Mouse (Mus musculus): ENCODE data around the gene Det1.

The Det1 gene

DNA sequence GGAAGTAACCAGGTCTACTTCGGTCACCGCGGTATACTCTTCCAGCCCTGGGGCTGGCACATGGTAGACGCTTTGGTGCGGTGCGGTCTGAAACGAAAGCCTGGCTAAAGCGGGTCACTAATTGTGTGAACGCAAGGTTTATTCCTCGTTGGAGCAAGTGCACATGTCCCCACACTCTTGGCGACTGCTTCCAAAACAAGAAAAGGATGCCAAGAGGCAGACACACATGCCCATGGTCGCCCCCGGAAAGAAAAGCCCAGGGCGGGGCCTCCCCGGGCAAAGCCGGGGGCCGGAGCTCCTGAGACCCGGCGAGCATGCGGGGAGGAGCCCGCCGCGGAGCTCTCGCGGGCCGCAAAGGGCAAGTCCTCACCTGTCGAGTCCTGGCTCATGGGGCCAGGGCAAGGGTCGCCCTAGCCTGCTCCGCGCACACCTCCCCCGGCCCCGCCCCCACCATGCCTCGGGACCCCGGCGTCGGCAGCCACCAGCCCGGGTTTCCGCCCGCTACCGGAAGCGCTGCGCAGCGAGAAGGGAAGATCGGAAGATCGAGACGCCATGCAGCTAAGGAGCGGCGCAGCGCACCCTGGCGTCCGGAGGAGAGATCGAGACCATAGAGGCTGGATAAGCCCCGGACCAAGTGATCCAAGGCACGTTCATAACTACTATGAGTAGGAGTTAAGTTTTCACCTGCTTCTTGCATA, at the start of gene Det1:
Gene Det1, minus strand, starts transcription at position 527 of the 698 bp plus-strand sequence.
- DNase-seq (ENCODE audit: low spot score in 2 of 2): peak; percentile 91 to 92

DNA sequence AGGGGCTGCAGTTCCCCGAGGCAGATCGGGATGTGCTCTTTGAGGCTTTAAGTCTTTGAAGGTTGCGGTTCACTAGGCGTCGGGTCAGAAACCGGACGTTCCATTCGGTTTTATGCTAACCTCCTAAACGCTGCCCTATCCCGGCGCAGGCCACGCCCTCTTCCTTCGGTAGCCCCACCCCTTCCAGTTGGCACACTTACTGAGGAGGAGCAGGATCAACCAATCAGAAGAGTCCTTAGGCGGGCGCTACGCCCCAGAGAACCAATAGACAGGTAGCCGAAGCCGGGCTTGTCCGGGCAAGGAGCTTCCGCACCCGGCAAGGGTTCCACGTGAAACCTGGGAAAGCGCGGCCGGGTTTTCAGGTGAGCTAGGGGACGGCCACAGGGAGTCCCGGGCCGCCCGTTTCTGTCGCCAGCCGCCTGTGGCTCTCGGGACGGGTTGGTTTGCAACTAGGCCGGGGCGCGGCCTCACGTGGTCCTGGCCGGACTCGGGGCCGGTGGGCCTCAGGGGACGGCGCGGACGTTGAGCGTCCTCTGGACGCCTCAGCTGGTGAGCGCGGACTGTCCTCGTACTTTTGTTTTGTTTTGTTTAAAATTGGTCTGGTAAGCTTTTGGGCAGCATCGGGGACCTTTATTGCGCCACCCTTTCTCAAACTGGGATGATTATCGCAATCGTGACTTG, 48.7 kb upstream of the Det1 start, which contains the start of gene Aen:
Gene Aen, plus strand, starts transcription at position 202 of the 681 bp plus-strand sequence.
- peak; percentile 93 to 96 for DNase-seq (ENCODE audit: low spot score in 2 of 2)

DNA sequence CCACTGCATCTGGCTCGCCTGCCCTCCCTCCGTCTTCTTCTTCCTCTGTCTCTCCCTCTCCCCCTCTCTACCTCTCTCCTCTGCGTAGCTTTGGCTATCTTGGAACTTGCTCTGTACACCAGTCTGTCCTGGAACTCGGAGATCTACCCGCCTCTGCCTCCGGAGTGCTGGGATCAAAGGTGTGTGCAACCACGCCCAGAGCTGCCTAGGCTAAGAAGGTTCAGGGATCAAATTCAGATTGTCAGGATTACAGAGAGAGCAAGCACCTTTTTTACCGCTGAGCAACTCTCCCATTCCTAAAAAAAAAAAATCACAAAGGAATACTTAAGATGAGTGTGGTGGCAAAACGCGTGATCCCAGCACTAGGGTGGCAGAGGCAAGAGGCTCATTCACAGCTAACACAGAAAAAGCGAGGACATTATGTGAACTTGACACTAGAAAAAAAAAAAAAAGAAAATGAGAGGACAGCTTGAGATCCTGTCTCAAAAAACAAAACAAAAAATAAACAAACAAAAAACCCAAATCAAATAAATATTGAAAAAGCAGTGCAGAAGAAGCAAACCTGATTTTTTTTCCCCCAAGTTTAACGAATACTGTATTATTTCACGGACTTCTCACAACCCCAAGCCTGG, 48.1 kb upstream of the Det1 start:
- no peak for DNase-seq (ENCODE audit: low spot score in 2 of 2)

DNA sequence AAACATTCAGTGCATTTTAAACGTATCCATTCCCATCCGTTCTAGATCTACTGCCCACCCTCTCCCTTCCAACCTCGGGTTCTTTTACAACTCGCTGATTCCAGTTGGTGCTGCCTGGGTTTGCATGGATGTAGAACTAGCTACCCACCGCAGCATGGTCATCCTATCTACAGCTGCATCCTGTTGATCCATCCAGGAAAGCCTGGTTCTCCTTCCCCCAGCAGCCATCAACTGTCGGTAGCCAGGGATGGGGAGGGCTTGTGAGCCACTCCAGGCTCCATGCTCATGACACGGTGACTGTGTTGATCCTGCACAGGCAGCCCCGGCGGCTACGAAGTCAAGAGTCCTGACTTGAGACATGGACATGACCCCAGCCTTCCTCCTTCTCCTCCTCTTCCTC, 46.9 kb upstream of the Det1 start:
- no peak for DNase-seq (ENCODE audit: low spot score in 2 of 2)

DNA sequence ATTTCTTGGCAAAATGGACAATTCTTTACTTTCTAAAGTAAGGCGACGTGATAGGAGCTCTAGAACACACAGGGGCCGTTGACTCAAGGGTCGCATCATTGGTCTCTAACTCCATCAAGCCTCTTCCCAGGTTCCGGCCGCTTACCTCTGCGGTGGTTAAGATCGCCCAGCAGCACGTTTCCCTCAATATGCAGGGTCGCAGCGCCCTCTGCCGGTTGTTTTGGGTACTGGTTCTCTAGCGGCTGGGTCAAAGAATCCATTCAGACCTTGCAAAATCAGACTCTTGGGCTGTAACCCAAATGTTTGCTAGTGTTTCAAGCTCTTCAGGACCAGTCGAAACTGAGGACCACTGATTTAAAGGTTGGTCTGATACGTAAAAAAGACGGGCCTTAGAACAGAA, 43.6 kb upstream of the Det1 start:
- peak; percentile 84 to 90 for DNase-seq (ENCODE audit: low spot score in 2 of 2)

DNA sequence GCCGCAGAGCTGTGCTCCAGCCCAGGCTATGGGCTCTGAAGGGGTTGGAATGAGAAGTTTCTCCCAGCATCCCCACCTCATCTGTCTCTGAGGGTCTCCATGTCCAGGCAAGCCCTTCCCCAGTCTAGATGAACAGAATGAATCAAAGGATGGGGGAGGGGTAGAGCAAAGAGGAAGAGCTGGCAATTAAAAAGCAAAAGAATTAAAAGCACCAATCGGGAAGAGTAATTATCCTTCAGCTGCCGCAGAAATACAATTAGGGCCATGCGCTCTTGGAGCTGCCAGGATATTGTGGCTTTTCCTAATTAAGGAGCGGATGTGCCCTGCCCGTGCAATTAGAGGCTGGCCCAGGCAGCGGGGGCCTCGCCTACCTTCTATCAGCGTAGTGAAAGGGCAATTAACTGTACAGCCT, 40.4 kb upstream of the Det1 start:
- no peak for DNase-seq (ENCODE audit: low spot score in 2 of 2)

DNA sequence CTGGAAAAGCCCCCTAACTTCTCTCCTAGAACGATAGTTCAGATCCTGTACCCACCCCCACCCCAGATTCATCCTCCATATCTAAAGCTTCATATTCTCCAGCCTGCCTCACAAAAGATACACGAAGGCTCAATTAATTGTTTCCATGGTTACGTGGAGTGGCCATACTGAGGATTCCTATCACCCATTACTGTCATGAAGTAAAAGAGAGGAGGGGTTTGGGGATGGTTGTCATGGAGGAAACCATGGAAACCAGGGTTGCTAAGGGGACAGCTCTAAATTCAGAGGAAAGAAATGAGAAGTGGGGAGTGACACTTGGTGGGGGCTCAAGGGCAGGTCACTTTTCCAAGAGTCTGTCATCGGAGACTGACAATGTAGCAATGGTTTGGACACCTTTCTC, 39.4 kb upstream of the Det1 start:
- DNase-seq (ENCODE audit: low spot score in 2 of 2): no peak

DNA sequence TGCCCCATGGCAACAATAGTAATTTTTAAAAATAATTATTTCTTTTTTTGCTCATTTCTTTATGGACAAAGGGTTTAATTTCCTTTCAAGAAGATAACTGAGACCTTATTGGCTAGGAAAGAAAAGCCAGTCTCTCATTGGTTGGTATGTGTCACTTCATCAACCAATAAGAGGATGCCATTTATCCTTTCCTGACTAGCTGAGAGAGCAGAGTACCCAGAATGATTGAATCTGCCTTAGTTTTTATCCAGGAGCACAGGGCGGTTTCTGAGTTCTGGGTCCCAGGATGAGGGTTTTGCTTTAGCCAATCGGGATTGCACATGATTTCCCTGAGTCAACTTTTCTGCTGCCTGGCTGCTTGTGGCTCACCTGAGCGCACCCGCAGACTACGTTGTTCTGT, 38.3 kb upstream of the Det1 start:
- DNase-seq (ENCODE audit: low spot score in 2 of 2): no peak

DNA sequence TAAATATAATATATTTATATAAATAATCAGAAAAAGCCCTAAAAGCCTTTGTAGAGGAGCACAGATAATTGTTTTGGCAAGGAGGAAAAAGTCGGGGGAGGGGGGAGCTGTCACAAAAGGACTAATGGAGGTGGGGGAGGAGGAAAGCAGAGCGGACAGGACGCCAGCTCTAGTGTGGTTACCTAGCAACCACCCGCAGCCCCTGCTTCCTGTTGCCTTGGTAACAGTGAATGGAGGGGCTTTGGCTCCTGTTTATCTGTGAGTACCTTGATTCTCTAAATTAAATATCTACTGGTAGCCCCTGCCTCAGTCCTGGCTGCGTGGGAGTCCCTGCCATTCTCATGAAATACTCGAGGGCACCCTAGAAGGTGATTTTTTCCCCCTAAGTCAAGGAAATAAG, 37.1 kb upstream of the Det1 start:
- no peak for DNase-seq (ENCODE audit: low spot score in 2 of 2)

DNA sequence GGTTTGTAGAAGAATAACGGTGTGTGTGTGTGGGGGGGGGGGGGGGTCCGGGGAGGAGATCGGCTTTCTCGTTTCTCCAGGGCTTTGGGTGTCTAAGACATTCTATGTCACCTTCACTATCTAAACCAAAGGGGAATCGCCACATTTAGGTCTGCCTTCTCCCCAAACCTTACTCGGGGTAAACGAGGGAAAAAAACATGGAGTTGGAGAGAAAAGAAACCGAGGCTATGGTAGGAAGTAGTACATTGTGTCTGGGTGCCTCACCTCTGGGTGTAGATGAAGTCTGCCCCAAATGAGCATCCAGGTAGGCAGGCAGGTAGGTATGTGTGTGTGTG, 36.6 kb upstream of the Det1 start:
- no peak for DNase-seq (ENCODE audit: low spot score in 2 of 2)

DNA sequence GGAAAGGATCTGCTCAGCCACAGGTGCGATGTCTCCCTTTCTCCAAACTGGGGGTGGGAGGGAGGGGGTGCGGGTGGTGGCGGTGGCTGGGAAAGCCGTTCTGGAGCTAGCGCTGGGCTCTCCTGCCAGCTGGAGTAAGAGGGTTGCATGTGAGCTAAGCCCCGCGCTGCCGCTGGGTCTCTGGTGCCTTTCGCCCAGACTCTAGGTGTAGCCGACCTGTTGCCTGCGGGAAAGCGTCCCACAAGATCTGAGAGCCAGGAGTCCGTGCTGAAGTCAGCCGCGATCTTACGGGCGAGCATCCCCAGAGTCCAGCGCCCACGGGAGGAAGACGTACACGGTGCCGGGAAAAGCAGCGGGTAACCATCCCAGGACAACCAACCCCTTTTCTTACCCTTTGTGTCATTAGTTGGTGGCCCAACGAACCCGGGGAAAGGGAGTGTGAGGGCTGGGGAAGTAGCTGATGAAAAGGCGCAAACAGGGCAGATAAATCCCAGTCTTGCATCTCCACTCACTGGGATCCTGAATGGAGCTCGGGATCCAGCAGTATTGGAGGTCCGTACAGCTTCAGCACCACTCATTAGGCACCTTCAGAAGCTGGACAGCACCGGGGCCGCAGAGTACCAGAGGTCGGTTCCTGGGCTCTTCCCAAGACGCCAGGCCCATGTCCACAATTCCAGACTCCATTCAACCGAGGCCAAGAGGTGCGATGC, 36.1 kb upstream of the Det1 start:
- DNase-seq (ENCODE audit: low spot score in 2 of 2): no peak

DNA sequence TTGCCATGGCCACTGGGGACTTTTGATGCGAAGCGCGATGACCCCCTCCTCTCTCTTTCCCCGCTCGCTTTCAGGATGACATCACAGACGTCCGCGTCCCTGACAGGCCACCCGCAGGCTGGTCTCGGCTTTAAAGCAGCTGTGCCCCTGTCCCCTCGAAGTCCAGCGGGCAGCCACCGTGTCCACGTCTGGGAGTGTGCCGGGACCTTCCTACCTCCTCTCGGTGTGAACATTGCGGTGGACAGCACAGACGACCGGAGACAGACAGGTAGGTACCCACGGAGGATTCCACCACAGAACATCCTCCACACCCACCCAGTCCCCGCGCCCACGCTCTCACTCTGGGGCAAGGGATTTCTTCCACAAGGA, 35.4 kb upstream of the Det1 start:
- peak; percentile 46 to 61 for DNase-seq (ENCODE audit: low spot score in 2 of 2)

DNA sequence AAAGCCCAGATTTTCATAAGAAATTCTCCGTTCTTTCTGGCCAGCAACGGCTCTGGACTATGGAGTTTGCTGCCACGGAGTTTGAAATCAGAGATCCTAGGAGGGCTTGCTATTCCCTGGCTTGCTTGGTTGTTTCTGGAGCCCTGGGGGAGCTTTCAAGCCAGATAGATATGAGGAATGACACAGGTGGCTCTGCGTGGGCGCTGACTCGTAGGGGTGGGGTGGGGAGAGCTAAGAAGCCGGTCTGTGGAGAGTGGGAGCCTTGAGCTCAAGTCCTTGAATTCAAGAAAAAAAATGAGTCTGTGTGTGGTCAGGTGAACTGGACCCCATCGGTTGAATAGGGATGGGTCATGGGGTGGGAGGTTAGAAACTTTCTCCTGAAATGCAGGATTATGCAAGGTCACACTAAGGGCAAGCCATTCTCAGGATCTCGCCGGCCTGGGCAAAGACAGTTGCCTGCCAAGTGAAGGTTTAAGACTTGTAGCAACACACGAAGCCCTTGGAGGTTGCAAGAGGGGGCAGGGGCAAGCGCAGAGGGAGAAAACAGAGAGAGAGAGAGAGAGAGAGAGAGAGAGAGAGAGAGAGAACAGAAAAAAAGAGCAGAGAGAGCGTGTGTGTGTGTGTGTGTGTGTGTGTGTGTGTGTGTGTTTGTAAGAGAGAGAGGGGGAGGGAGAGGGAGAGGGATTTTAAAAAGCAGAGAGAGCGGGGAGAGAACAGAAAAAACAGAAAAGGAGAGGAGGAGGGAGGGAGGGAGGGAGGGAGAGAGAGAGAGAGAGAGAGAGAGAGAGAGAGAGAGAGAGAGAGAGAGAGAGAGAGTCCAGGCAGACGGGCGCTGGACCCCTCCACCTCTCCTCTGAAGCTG, 34.8 kb upstream of the Det1 start:
- no peak for DNase-seq (ENCODE audit: low spot score in 2 of 2)

DNA sequence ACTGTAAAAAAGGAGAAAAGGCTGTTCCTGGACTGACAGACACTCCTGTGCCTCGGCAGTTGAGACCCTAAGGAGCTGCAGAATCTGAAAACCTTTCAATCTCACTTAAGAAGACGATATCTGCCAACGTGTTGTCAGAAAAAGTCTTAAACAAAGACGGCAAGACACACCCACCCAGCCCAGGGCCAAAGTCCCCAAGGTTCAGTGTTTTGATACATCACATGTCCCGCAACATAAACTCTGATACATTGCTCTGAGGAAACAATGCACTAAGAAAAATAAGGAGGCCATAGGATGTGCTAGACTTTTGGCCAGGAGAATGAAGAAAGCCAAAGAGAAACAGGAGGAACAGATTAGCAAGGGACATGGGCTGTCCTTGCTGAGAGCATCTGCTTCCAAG, 25.8 kb upstream of the Det1 start:
- DNase-seq (ENCODE audit: low spot score in 2 of 2): no peak

DNA sequence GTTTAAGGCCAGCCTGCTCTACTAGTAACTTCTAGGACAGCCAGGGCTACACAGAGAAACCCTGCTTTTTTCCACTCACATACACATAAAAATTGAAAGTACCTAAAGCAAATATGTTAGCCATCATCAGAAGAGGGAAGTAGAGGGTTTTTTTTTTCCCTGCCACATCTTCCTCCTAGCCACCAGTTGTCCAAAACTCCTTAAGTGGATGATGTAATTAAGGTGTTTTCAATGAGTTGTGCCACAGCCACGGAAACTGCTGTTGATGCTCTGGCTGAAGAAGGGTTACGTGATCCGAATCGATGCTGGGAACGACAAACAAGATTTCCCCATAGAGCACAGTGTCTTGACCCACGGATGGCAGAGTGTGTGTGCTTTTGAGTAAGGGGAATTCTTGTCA, 25.3 kb upstream of the Det1 start:
- DNase-seq (ENCODE audit: low spot score in 2 of 2): no peak

DNA sequence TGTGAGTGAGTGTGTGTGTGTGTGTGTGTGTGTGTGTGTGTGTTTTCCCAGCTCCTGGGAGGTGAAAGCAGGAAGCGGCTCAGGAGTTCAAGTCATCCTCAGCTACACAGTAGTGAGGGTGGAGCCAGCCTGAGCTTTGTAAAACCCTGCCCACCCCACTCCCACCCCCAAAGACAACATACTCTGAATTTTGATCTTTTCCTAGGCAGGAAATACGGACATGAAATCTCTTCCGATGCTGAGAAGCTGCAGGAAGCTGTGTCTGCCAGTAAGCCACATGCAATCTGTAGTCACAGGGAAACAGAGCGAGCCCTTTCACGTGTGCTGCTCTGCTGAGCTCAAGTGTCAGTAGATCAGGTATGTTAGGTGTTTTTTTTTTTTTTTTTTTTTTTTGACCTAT, 21.7 kb upstream of the Det1 start:
- no peak for DNase-seq (ENCODE audit: low spot score in 2 of 2)

DNA sequence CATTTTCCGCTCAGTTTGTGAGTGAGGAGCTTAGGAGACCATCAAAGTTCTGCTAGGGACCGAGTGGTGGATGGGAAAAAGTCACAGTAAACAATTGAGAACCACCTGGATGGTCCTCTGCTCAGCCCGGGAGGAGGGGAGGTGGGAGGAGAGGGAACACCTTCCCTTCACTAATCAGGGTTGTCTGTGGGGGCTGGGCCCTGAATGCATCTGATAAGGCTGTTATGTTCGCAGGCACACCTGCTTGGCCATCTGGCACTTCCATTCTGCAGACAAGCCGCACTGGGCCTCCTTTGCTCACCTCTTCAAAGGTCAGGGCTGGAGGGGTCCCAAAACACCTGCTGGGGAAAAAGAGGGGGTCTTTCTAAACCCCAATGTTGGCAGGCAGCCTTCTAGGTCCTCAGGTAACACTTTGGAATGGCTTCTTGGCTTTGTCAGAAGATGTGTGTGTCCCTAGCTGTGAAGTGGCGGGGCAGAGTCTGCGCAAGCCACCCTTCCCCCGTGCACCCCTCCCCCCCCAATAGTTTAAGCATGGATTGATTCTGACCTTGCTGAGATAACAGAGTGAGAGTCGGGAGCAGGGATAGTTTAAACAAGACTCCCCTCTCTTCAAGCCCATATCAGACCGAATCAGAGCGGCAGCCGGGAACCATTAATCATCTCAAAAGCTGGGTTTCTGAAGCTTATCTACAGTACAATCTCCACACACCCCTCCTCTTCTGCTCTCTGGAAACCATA, 18.3 kb upstream of the Det1 start:
- no peak for DNase-seq (ENCODE audit: low spot score in 2 of 2)

DNA sequence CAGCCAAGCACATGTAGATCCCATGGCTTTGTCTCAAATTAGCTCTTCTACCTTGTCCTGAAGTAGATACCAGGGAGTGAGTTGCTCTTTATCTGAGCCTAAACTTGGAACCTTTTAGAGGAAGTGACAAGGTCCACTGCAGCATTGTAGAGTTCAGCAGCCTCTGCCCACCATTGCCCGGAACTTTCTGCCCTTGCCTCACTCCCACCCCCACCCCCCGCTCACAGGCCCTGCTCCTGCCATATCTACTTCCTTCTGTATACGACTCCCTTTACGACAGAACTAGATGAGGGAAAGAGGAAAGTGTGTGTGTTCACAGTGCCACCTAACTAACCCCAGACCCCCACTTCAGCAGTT, 17.4 kb upstream of the Det1 start:
- no peak for DNase-seq (ENCODE audit: low spot score in 2 of 2)

DNA sequence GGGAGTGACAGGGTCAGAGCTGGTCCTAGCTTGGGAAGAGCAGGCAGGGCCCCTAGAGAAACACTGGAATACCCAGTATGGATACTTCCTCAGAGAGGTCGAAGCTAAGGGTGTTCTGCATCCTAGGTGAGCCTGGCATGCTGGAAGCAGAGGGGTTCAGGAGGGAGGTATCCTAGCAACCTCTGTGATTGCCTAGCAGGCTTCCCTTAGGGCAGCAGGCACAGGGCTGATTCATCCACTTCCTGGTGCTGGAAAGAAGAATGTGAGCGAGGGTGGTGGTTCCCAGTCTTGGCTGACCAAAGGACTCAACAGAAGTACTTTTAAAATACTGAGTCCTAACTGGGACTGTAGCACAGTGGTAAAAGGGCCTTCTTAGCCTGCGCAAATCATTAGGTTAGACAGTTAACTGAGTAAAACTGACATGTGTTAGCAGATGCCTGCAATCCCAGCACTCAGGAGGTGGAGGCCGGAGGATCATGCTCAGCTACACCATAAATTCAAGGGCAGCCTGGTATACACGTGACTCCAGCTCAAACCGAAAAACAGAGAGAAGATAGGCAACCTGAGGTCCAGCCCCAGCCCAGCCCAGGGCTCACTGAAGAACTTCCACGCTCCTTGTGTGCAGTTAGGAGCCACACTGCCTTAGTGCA, 16.9 kb upstream of the Det1 start:
- DNase-seq (ENCODE audit: low spot score in 2 of 2): no peak

DNA sequence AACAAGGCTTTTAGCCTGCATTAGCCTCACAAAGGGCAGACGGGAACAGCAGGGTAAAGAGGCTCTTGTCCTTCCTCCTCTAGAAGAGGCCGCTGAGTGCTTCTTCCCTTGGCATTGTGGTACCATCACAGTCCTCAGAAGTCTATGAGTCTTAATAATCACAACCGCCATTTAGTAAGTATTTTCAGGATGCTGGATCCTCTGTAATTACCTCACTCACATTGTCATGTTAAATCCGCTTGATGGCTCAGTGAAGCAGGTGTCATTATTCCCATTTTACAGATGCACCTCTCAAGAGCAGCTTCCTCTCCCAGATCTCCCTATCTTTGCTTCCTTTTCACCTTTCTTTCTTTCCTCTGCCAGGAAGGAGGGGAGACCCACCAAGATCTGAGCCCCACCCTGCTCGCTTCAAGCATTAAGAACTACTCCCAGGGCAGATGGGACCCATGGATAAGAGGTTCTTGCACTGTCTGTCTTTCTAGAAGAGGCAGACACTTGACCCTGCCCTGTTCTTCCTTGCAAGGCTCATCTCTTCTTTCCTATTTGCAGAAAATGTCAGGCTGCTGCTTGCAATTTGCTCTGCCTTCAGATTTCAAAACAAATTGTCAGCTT, 8.1 kb upstream of the Det1 start:
- DNase-seq (ENCODE audit: low spot score in 2 of 2): no peak

All from frontal cortex, postnatal 36 days (tissue).